Mouse (Mus musculus): Measurements from ENCODE around the gene Wdr70.

GRCm38 (mm10) chr15:8131268-8131667 lies 32.3 kb upstream of the Wdr70 start:
- no peak for TF ChIP-seq CTCF (IDR thresholded peaks at IDR 0.05)
- no peak for TF ChIP-seq EP300 (IDR thresholded peaks at IDR 0.05)
